Mouse (Mus musculus) subcutaneous adipose tissue, adult 2 months (tissue): Measurements from ENCODE around the gene Tmem106c. TPM values are rescaled to one million over a fixed set of nuclear protein-coding genes. Genes with fewer than 3 reads are reported as not detected.

ENCODE experiments used
- polyA plus RNA-seq: library from polyadenylated mRNA; depleted of rRNA; stranded (reverse); fragments of >200 nt; gene quantifications from 2 replicates; pipeline ENCODE4 v1.2.3, GENCODE M21; 2012; ENCODE audit warnings: low replicate concordance; rRNA removed

Tmem106c gene
- 67.8 and 95.8 TPM in 2 replicates for polyA plus RNA-seq

DNA sequence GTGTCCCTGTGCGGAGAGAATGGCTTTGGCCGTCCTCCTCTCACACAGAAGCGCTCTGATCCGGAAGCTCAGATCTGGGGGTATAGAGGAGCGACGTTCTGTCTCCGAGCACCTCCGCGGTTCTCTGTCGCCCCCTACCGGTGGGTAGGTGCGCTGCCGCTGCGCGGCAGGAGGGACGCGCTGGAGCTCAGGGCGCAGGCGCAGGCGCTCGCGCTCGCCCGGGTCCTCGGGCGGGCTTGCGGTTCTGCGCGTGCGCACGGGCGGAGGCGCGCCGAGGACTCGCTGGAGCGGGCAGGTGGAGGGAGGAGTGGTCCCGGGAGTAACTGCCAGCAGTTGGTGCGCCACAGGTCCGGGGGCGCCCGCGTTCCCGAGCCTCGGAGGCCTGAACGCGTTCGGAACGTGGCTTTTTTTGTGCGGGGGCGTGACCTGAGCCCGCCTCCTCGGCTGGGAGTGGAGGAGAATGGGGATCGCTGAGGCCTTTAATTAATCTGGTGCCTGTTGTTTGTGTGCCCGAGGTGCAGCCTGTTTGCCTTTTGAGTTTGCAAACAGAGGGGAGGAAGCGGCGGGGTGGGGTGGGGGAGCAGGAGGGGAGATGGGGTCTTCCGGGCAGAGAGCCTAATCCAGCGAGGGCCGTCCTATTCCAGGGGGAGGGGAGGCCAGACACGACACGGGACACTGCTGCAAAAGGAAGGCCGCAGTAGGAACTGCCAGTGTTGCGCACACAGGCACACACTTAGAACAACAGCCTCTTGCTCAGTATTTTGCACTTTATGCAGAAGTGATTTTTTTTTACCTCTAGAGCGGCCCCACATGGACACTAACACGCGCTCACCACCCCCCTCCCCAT, at the start of gene Tmem106c:
Gene Tmem106c, plus strand, starts transcription at position 212 of the 847 bp plus-strand sequence.

GRCm38 (mm10) chr15:98003822-98004739, 40.1 kb downstream of the Tmem106c start, which contains the start of gene Col2a1:
Gene Col2a1, minus strand, starts transcription at chr15:98004695.

Other genes with a start within 250 kb of the Tmem106c start
- gene Endou, start 232.9 kb upstream of the Tmem106c start, polyA plus RNA-seq = 1.3 and 4.8 TPM in 2 replicates
- gene Rapgef3, start 196.2 kb upstream of the Tmem106c start, polyA plus RNA-seq = 48.5 and 122 TPM in 2 replicates
- 142 and 306 TPM in 2 replicates for gene Slc48a1, start 185.7 kb upstream of the Tmem106c start, polyA plus RNA-seq
- gene Hdac7, start 119.7 kb upstream of the Tmem106c start, polyA plus RNA-seq = 103 and 128 TPM in 2 replicates
- gene Vdr, start 53.6 kb upstream of the Tmem106c start, polyA plus RNA-seq = 0.63 and 2.0 TPM in 2 replicates
- 0.03 TPM in 1 of 2 replicates, not detected in the other for gene Col2a1, start 40.5 kb downstream of the Tmem106c start, polyA plus RNA-seq
- gene Pfkm, start 128.4 kb downstream of the Tmem106c start, polyA plus RNA-seq = 27.5 and 39.9 TPM in 2 replicates
- 8.0 and 18.2 TPM in 2 replicates for gene Senp1, start 129.5 kb downstream of the Tmem106c start, polyA plus RNA-seq
- 46.3 and 54.3 TPM in 2 replicates for gene Asb8, start 201.4 kb downstream of the Tmem106c start, polyA plus RNA-seq
- 0.14 and 6.3 TPM in 2 replicates for gene Ccdc184, start 203.0 kb downstream of the Tmem106c start, polyA plus RNA-seq
- gene Olfr288, start 231.3 kb downstream of the Tmem106c start, polyA plus RNA-seq = not detected in 2 replicates